Mouse (Mus musculus) megakaryocyte-erythroid progenitor cell, adult 5-6 weeks (primary cell): Measurements from ENCODE around the gene Gm3371. TPM values are rescaled to one million over a fixed set of nuclear protein-coding genes. Genes with fewer than 3 reads are reported as not detected.
"Not testable (repeated sequence)": the region's sequence is repeated elsewhere in the genome, so short reads cannot be mapped to it uniquely, and the experiment has no call there.

Source experiments
- ATAC-seq: replicated peaks from 2 replicates; pipeline ENCODE4 v1.8.0; 2016; ENCODE audit warnings: mild to moderate bottlenecking, inconsistent platforms; ENCODE audit not compliant: severe bottlenecking, poor library complexity, low FRiP score, low TSS enrichment
- total RNA-seq, 2 experiments: library from RNA; stranded (forward) in 1 of 2; stranded (reverse) in 1 of 2; fragments of 200-1000, 215-1000 nt in 1 of 2; fragments of >200 nt in 1 of 2; fragmentation: Nextera tagmentation in 1 of 2; gene quantifications; 2 replicates each; pipeline ENCODE4 v1.2.3; 2014 to 2017

Gene Gm3371
- total RNA-seq (2014; fragmentation: Nextera tagmentation), result not detected in 2 replicates
- total RNA-seq (2017), result not detected in 2 replicates

DNA sequence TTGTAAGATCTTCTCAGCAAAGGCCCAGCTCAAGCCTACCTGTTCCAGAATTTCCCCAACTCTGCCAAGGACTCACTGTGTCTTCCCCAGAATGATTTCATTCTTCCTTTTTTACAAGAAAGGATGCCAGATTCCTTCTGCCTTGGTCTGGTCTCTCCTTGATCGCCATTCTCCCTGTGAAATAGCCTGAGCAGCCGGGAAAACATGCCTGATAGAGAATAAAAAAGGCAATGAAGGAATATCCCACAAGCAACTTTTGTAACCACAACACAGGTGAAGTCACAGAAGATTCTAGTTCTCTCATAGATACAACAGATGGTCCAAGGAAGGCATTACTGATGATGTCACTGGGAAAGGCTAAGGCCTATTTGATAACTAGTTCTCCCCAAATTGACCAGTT lies at the start of gene Gm3371:
Gm3371 (minus strand) TSS at position 101 of the 400 bp plus-strand sequence.
- not testable (repeated sequence) for ATAC-seq

DNA sequence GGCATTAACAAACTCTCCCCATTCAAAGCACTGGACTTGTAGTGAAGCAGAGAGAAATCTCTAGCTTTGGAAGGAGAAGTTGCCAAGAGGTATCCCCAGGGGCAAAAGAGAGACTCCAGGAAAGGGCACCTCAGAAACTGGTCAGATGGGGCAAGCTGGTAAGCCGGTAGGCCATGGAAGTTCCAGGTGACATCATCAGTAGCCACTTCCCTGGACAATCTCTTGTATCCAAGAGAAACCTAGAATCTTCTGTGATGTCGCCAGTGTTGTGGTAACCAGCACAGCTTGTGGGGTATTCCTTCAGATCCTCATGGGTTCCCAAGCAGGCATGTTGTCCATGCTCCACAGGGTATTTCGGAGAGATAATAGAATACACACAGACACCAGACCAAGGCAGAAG lies 22.8 kb upstream of the Gm3371 start, which contains the start of gene Gm8232:
Gm8232 (plus strand) TSS at position 301 of the 400 bp plus-strand sequence.
- ATAC-seq, result not testable (repeated sequence)

DNA sequence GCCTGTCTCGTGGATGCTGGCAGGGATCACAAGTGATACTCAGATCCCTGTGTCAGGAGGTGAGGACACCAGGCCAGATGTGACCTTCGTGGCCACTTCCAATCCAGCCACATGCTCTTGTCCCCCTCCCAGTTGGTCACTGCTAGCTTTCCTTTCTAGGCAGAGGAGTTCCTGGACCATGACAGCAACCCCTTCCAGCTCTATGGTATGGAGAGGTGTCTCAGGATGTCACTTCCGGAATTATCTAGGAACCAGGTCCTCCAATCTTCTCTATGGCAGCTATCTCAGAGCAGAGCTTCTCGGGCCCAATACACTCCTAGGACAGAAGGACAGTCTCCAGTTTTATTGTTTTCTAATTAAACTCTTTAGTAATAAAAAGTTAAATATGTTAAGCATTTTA lies 26.3 kb downstream of the Gm3371 start:
- ATAC-seq, result not testable (repeated sequence)

DNA sequence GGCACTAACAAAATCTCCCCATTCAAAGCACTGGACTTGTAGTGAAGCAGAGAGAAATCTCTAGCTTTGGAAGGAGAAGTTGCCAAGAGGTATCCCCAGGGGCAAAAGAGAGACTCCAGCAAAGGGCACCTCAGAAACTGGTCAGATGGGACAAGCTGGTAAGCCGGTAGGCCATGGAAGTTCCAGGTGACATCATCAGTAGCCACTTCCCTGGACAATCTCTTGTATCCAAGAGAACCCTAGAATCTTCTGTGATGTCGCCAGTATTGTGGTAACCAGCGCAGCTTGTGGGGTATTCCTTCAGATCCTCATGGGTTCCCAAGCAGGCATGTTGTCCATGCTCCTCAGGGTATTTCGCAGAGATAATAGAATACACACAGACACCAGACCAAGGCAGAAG lies 45.4 kb downstream of the Gm3371 start, which contains the start of gene Gm8229:
Gm8229 (plus strand) TSS at position 301 of the 400 bp plus-strand sequence.
- ATAC-seq, result not testable (repeated sequence)

DNA sequence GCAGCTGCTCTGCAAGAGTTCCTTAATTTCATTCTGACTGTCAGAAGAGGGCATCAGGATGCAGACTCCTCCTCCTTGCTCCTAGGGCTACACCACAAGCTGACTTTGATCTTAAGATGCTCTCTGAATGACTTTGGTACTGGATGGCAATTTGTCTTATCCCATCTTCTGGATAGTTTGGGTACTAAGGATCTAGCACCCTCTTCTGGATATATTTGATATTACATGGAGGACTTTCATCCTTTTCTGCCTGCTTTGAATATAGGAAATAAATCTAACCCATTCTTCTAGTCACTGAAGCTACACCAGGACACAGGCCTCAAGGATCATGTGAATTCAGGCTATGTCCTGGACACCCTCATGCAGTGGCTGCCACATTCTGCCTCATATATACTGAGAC lies 48.2 kb downstream of the Gm3371 start:
- ATAC-seq, result not testable (repeated sequence)

DNA sequence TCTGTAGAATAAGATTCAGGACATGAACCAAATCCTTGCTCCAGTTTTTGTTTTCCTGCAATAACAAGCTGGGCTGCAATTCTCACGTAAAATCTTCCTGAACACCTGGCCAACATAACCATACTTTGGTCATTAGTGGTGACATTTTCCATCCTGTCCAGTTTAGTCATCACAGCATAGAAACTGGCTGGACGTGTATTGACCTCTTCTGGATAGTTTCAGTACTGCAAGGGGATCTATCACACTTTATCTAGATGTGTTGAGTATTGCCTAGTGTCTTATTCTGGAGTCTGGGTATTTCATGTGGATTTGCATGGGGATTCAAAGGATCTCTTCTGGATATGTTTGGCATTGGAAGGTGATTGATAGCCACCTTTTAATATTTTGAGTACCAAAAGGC lies 49.1 kb downstream of the Gm3371 start:
- ATAC-seq, result not testable (repeated sequence)

Other genes with a start within 250 kb of the Gm3371 start
- not detected in 2 replicates for gene Gm8212, start 213.0 kb downstream of the Gm3371 start, total RNA-seq (2014; fragmentation: Nextera tagmentation)
- not detected in 2 replicates for gene Gm8212, start 213.0 kb downstream of the Gm3371 start, total RNA-seq (2017)
- not detected in 2 replicates for gene 4930503E14Rik, start 197.4 kb downstream of the Gm3371 start, total RNA-seq (2014; fragmentation: Nextera tagmentation)
- not detected in 2 replicates for gene 4930503E14Rik, start 197.4 kb downstream of the Gm3371 start, total RNA-seq (2017)
- gene Gm8220, start 125.1 kb downstream of the Gm3371 start, total RNA-seq (2014; fragmentation: Nextera tagmentation), result not detected in 2 replicates
- not detected in 2 replicates for gene Gm8220, start 125.1 kb downstream of the Gm3371 start, total RNA-seq (2017)
- gene Gm5930, start 72.1 kb downstream of the Gm3371 start, total RNA-seq (2014; fragmentation: Nextera tagmentation), result not detected in 2 replicates
- gene Gm5930, start 72.1 kb downstream of the Gm3371 start, total RNA-seq (2017), result not detected in 2 replicates
- gene Gm8229, start 45.3 kb downstream of the Gm3371 start, total RNA-seq (2014; fragmentation: Nextera tagmentation), result not detected in 2 replicates
- not detected in 2 replicates for gene Gm8229, start 45.3 kb downstream of the Gm3371 start, total RNA-seq (2017)
- gene Gm8232, start 22.9 kb upstream of the Gm3371 start, total RNA-seq (2014; fragmentation: Nextera tagmentation), result not detected in 2 replicates
- gene Gm8232, start 22.9 kb upstream of the Gm3371 start, total RNA-seq (2017), result not detected in 2 replicates
- gene BC061237, start 81.8 kb upstream of the Gm3371 start, total RNA-seq (2014; fragmentation: Nextera tagmentation), result not detected in 2 replicates
- not detected in 2 replicates for gene BC061237, start 81.8 kb upstream of the Gm3371 start, total RNA-seq (2017)
- not detected in 2 replicates for gene Gm17093, start 107.6 kb upstream of the Gm3371 start, total RNA-seq (2014; fragmentation: Nextera tagmentation)
- gene Gm17093, start 107.6 kb upstream of the Gm3371 start, total RNA-seq (2017), result not detected in 2 replicates
- gene Gm8247, start 172.5 kb upstream of the Gm3371 start, total RNA-seq (2014; fragmentation: Nextera tagmentation), result not detected in 2 replicates
- gene Gm8247, start 172.5 kb upstream of the Gm3371 start, total RNA-seq (2017), result not detected in 2 replicates
- not detected in 2 replicates for gene Gm5624, start 217.2 kb upstream of the Gm3371 start, total RNA-seq (2014; fragmentation: Nextera tagmentation)
- not detected in 2 replicates for gene Gm5624, start 217.2 kb upstream of the Gm3371 start, total RNA-seq (2017)